Mouse (Mus musculus) midbrain, embryonic 16.5 days (tissue): ENCODE results near the gene Olfr996. TPM values are rescaled to one million over a fixed set of nuclear protein-coding genes. Genes with fewer than 3 reads are reported as not detected.

Source experiments
- polyA plus RNA-seq: library from polyadenylated mRNA; unstranded; fragments of >200 nt; fragmentation: Nextera tagmentation; extraction: Ambion mirVana; gene quantifications from 2 replicates; pipeline ENCODE4 v1.2.1, GENCODE M21; 2015

Gene Olfr996
- polyA plus RNA-seq, 1 experiment from 2014 or later = not detected

Other genes starting within 250 kb of the Olfr996 start
- not detected in 2 replicates for gene Olfr987, start 239.9 kb upstream of the Olfr996 start, polyA plus RNA-seq
- gene Olfr988, start 216.0 kb upstream of the Olfr996 start, polyA plus RNA-seq = not detected in 2 replicates
- gene Olfr992, start 169.7 kb upstream of the Olfr996 start, polyA plus RNA-seq = not detected in 2 replicates
- not detected in 2 replicates for gene Olfr993, start 164.3 kb upstream of the Olfr996 start, polyA plus RNA-seq
- gene Olfr994, start 142.8 kb upstream of the Olfr996 start, polyA plus RNA-seq = not detected in 2 replicates
- not detected in 2 replicates for gene Olfr995, start 135.6 kb upstream of the Olfr996 start, polyA plus RNA-seq
- 0.26 and 0.28 TPM in 2 replicates for gene 4833423E24Rik, start 60.2 kb upstream of the Olfr996 start, polyA plus RNA-seq
- not detected in 2 replicates for gene Olfr998, start 9.7 kb downstream of the Olfr996 start, polyA plus RNA-seq
- gene Olfr1000, start 32.7 kb downstream of the Olfr996 start, polyA plus RNA-seq = not detected in 2 replicates
- not detected in 2 replicates for gene Olfr1002, start 71.5 kb downstream of the Olfr996 start, polyA plus RNA-seq
- gene Olfr154, start 85.2 kb downstream of the Olfr996 start, polyA plus RNA-seq = not detected in 2 replicates
- not detected in 2 replicates for gene Olfr1006, start 99.6 kb downstream of the Olfr996 start, polyA plus RNA-seq
- gene Olfr1008, start 110.2 kb downstream of the Olfr996 start, polyA plus RNA-seq = not detected in 2 replicates
- not detected in 2 replicates for gene Olfr1009, start 136.2 kb downstream of the Olfr996 start, polyA plus RNA-seq
- not detected in 2 replicates for gene Olfr1012, start 183.6 kb downstream of the Olfr996 start, polyA plus RNA-seq
- not detected in 2 replicates for gene Olfr1013, start 187.9 kb downstream of the Olfr996 start, polyA plus RNA-seq
- not detected in 2 replicates for gene Olfr1014, start 193.5 kb downstream of the Olfr996 start, polyA plus RNA-seq
- not detected in 2 replicates for gene Olfr1015, start 202.8 kb downstream of the Olfr996 start, polyA plus RNA-seq
- not detected in 2 replicates for gene Olfr1016, start 223.3 kb downstream of the Olfr996 start, polyA plus RNA-seq
- not detected in 2 replicates for gene Olfr1018, start 239.3 kb downstream of the Olfr996 start, polyA plus RNA-seq